Mouse (Mus musculus) right cerebral cortex, adult 2 months (tissue): ENCODE results near the gene Ubqln2.

ENCODE experiments used
- DNase-seq, 2 experiments: peaks; one replicate each; pipeline ENCODE4 v3.0.0; 2021 to 2022; ENCODE audit warnings: low spot score in 2 of 2

Ubqln2 gene

DNA sequence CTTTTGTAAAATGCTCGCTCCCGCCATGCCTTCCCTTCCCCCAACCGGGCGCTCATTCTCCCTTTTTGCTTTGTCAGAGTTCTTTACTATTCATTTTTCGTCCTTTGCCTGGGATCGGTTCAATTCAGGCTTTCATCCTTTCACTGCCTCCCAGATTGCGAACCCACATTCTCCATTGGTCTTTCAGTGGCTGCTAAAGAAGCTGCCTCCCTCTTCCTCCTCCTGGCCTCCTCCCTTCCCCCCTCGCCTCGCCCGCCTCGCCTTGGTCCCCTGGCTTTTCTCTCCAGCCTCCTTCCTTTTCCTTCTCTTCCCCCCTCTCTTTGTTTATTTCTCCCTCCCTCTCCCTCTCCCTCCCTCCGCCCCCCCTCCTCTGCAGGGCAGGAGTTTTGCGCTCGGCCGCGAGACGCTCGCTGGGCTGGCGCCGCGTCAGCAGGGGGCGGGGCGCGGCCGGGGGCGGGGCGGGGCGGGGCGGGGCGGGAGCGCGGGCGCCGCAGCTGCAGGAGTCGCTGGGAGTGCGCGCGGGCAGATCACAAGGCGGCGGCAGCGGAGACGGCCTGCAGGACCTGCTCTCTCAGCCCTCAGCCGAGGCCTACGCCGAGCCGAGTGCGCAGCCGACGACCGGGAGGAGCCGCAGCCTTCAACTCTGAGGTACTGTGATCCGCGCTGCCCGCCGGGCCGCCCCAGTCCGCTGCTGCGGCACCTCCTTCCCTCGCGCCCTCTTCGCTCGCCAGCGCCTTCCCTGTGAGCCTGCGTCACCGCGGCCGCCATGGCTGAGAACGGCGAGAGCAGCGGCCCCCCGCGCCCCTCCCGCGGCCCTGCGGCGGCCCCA lies at the start of gene Ubqln2:
Gene Ubqln2 (plus strand): TSS at position 540 of the 829 bp plus-strand sequence.
- peak; percentile 68 for DNase-seq

DNA sequence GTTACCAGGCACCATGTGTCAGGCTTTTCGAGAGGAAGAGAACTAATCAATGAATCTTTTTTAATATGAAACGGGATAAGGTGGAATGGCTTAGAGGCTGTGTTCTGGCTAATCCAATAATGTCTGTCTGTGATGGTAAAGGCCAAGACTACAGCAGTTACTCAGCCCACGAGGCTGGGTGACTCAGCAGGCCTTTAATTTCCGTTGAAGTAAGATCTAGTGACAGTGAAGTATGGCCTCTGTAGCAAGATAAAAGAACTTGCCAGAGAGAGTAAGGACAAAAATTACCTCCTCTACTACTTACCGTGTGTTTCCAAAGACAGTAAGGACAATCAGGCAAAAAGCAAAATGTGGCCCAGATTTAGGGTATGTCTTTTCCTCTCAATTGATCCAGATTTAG lies 46.1 kb upstream of the Ubqln2 start:
- DNase-seq, result no peak

DNA sequence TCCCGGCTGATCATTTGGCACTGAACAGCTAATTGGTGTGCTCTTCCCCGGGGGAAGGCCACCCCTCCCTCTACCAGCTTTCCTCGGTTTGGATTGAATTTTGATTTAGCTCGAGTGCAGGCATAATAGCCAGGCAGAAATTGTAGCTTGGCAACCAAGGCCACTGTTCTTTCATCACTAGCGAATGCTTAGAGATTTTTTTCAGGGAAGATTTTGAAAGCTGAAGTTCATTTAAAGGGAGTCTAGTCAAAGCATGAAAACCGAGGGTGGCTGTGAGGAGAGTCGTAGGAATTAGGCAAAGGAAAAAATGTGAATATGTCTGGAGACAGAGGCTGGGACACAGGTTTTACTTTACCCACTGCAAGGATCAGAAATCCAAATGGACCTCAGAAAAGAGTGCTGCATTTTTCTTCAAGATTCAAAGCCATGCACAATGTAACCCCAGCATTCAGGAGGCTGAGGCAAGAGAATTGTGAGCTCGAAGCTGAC lies 21.2 kb upstream of the Ubqln2 start:
- peak; percentile 7 to 13 for DNase-seq

DNA sequence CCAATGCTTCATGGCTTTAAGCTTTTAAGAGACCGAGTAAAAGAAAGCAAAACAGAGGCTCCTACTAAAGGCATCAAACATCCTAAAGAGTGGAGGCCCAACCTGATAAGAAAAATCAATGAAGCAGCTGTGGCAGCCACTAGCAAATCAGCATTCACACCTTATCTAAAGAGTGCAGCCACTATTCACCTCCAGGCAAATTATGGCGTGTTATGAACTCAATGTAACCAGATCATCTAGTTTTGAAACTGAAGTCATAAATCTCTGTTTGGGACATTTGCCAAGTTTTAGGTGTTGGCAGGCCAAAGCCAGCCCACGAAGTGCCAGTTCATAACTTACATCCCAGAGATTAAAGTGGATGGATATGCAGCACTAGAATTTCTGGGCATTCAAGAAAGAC lies 5.7 kb upstream of the Ubqln2 start:
- DNase-seq, result no peak

DNA sequence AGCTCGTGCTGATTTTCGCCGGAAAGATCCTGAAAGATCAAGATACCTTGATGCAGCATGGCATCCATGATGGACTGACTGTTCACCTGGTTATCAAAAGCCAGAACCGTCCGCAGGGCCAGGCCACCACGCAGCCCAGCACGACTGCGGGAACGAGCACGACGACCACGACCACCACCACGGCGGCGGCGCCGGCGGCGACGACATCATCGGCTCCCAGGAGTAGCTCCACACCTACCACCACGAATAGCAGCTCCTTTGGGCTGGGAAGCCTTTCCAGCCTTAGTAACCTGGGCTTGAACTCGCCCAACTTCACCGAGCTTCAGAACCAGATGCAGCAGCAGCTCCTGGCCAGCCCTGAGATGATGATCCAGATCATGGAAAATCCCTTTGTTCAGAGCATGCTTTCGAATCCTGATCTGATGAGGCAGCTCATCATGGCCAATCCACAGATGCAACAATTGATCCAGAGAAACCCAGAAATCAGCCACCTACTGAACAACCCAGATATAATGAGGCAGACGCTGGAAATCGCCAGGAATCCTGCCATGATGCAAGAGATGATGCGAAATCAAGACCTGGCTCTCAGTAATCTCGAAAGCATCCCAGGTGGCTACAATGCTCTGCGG lies 752 bp downstream of the Ubqln2 start:
- peak; percentile 6 to 35 for DNase-seq

DNA sequence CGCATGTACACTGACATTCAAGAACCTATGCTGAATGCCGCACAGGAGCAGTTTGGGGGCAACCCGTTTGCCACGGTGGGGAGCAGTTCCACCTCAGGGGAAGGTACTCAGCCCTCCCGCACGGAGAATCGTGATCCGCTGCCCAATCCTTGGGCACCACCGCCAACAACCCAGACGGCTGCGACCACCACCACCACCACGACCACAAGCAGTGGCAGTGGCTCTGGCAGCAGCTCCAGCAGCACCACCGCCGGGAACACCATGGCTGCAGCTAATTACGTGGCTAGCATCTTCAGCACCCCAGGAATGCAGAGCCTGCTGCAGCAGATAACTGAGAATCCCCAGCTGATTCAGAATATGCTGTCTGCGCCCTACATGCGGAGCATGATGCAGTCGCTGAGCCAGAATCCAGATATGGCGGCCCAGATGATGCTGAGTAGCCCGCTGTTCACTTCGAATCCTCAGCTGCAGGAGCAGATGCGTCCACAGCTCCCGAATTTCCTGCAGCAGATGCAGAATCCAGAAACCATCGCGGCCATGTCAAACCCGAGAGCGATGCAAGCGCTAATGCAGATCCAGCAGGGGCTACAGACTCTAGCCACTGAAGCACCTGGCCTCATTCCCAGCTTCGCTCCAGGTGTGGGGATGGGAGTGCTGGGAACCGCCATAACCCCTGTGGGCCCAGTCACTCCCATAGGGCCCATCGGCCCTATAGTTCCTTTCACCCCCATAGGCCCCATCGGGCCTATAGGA lies 1.4 kb downstream of the Ubqln2 start:
- DNase-seq, result peak; percentile 11 to 14

DNA sequence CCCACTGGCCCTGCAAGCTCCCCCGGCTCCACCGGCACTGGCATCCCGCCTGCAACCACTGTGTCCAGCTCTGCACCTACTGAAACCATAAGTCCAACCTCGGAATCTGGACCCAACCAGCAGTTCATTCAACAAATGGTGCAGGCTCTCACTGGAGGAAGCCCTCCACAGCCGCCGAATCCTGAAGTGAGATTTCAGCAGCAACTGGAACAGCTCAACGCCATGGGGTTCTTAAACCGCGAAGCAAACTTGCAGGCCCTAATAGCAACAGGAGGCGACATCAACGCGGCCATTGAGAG lies 2.0 kb downstream of the Ubqln2 start:
- peak in 1 of 2 experiments; percentile 6 for DNase-seq

DNA sequence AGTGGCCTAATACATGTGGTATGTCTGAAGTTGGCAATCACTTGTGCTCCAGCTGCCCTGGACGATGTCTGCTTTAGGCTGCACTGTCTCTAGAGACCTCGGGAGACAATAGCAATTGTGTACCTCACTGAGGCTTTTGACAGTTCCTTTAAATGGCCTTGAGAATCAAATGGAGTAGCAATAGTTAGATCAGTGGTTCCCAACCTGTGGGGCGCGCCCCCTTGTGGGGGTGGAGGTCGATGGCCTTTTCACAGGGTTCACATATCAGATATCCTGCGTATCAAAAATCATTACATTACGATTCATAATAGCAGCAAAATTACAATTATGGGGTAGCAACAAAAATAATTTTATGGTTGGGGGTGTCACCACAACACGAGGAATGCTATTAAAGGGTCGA lies 7.9 kb downstream of the Ubqln2 start:
- no peak for DNase-seq

DNA sequence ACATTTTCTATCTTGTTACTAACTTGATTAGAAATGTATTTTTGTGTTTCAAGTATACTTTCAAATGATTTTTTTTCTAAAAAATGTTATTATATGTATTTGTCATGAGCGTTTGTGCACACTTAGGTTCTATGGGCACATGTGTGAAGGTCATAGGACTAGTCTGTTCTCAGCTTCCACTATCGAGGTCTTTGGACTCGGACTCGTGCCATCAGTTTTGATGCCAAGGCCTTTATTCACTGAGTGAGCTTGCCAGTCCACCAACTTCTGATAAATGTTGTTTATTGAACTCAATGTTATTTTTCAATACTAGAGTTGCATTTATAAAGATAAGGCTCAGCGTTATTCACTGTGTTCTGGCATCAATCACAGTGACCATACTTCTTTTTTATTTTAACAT lies 17.5 kb downstream of the Ubqln2 start:
- DNase-seq, result no peak

DNA sequence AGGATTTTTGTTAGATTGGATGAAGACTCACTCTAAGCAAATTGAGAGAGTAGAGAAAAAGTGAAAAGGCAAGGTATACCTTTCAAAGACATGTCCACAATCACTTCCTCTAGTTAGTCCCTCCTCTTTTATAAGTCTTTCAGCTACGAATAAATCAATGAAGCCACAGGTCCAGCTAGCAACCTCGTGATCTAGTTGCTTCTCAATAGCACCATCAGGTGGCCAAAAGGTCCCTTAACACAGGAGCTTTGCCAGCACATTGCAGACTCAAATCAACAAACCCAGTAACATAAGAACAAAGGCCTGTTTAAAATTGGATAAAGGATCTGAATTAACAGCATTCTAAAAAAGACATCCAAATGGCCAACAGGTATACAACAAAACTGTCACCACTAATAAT lies 30.4 kb downstream of the Ubqln2 start:
- DNase-seq, result peak in 1 of 2 experiments; percentile 4
